Mouse (Mus musculus): ENCODE results near the gene Ovch2. TPM values are rescaled to one million over a fixed set of nuclear protein-coding genes. Genes with fewer than 3 reads are reported as not detected.

Ovch2 gene
- polyA plus RNA-seq, 1 experiment from 2014 or later = not detected

GRCm38 (mm10) chr7:107757308-107758151 lies 43.5 kb downstream of the Ovch2 start, which contains the start of gene Cyb5r2:
Gene Cyb5r2, minus strand, starts transcription at chr7:107758032.
- H3K4me3 ChIP-seq = peak within 1 kb of the TSS; percentile 31
- WGBS = 16% methylated on average over 23 of the region's 23 CpGs
- no peak within 1 kb of the TSS for H3K9ac ChIP-seq (replicated peaks)
- H3K27ac ChIP-seq (replicated peaks) = no peak within 1 kb of the TSS
- H3K4me2 ChIP-seq (replicated peaks) = peak within 1 kb of the TSS; percentile 56
- no peaks in the 10 kb centered on the region for H3K4me1 ChIP-seq
- ATAC-seq (ENCODE audit: low FRiP score, low read depth) = peak; percentile 85
- no peaks in the 10 kb centered on the region for H3K36me3 ChIP-seq
- no peaks in the 10 kb centered on the region for H3K9me3 ChIP-seq
- H3K27me3 ChIP-seq = no peaks in the 10 kb centered on the region

GRCm38 (mm10) chr7:107756748-107757147 lies 44.3 kb downstream of the Ovch2 start:
- no peaks in the 10 kb centered on the region for H3K27me3 ChIP-seq
- no peak overlapping the region for H3K9ac ChIP-seq (replicated peaks)
- no peaks in the 10 kb centered on the region for H3K36me3 ChIP-seq
- no peak for ATAC-seq (ENCODE audit: low FRiP score, low read depth)
- H3K4me2 ChIP-seq (replicated peaks) = no peak overlapping the region
- H3K4me3 ChIP-seq = no peak overlapping the region
- H3K4me1 ChIP-seq = no peaks in the 10 kb centered on the region
- H3K27ac ChIP-seq (replicated peaks) = no peak overlapping the region
- no peaks in the 10 kb centered on the region for H3K9me3 ChIP-seq
- WGBS = 91% methylated on average over 2 of the region's 2 CpGs

GRCm38 (mm10) chr7:107755905-107756304 lies 45.1 kb downstream of the Ovch2 start:
- ATAC-seq (ENCODE audit: low FRiP score, low read depth) = no peak
- no peaks in the 10 kb centered on the region for H3K36me3 ChIP-seq

GRCm38 (mm10) chr7:107752031-107752520 lies 48.9 kb downstream of the Ovch2 start:
- Histone ChIP-seq H3K36me3 (no peaks in the 10 kb centered on the region), H3K27me3 (no peaks in the 10 kb centered on the region), H3K4me1 (no peaks in the 10 kb centered on the region), H3K9me3 (no peaks in the 10 kb centered on the region), H3K4me2 (replicated peaks) (no peak overlapping the region), H3K4me3 (no peak overlapping the region), H3K27ac (replicated peaks) (no peak overlapping the region), H3K9ac (replicated peaks) (no peak overlapping the region)
- ATAC-seq (ENCODE audit: low FRiP score, low read depth) = no peak
- WGBS = 80% methylated on average over 10 of the region's 10 CpGs

More at GRCm38 (mm10) chr7:107755905-107756304, 45.1 kb downstream of the Ovch2 start:
- Histone ChIP-seq H3K27me3 (no peaks in the 10 kb centered on the region), H3K4me3 (no peak overlapping the region), H3K4me2 (replicated peaks) (no peak overlapping the region), H3K9me3 (no peaks in the 10 kb centered on the region), H3K27ac (replicated peaks) (no peak overlapping the region), H3K9ac (replicated peaks) (no peak overlapping the region), H3K4me1 (no peaks in the 10 kb centered on the region)
- 75% methylated on average over 3 of the region's 3 CpGs for WGBS

GRCm38 (mm10) chr7:107749721-107750120 lies 51.3 kb downstream of the Ovch2 start:
- no peak overlapping the region for H3K4me2 ChIP-seq (replicated peaks)
- H3K9me3 ChIP-seq = no peaks in the 10 kb centered on the region
- H3K4me3 ChIP-seq = no peak overlapping the region
- no peak overlapping the region for H3K9ac ChIP-seq (replicated peaks)
- no peaks in the 10 kb centered on the region for H3K36me3 ChIP-seq
- H3K4me1 ChIP-seq = no peaks in the 10 kb centered on the region
- 90% methylated on average over 4 of the region's 4 CpGs for WGBS
- no peaks in the 10 kb centered on the region for H3K27me3 ChIP-seq
- ATAC-seq (ENCODE audit: low FRiP score, low read depth) = 0 out of 2 replicates have a peak, but pooled peaks have one; percentile 4
- no peak overlapping the region for H3K27ac ChIP-seq (replicated peaks)

DNA sequence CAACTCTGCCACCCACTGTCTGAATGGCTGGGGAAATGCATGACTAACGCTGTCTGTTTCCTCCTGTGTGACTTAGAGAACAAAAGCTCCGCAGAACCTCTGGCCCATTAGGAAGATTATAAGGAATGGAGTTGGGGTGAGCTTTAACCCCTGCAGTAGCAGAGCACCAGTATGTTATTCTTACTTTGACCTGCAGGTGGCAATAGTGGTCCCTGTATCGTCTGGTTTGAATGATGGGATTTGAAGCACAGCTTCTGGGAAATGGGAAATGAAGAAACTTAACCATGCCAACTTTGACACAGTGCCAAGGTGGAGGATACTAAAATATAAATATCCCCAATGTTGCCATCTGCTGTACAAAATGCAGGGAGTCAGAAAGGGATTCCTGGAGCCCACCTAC lies 51.7 kb downstream of the Ovch2 start:
- WGBS = 6% methylated on average over 3 of the region's 3 CpGs
- H3K4me1 ChIP-seq = no peaks in the 10 kb centered on the region
- no peak overlapping the region for H3K27ac ChIP-seq (replicated peaks)
- H3K4me2 ChIP-seq (replicated peaks) = no peak overlapping the region
- no peaks in the 10 kb centered on the region for H3K9me3 ChIP-seq
- peak; percentile 35; the same call in 1 of the 2 replicates for ATAC-seq (ENCODE audit: low FRiP score, low read depth)
- no peak overlapping the region for H3K9ac ChIP-seq (replicated peaks)
- H3K27me3 ChIP-seq = no peaks in the 10 kb centered on the region
- no peak overlapping the region for H3K4me3 ChIP-seq
- H3K36me3 ChIP-seq = no peaks in the 10 kb centered on the region

- Histone ChIP-seq H3K27ac (replicated peaks) (no peak overlapping the region), H3K4me3 (no peak overlapping the region), H3K4me2 (replicated peaks) (no peak overlapping the region), H3K36me3 (no peaks in the 10 kb centered on the region), H3K4me1 (no peaks in the 10 kb centered on the region), H3K27me3 (no peaks in the 10 kb centered on the region), H3K9ac (replicated peaks) (no peak overlapping the region), H3K9me3 (no peaks in the 10 kb centered on the region)
- 13% methylated on average over 2 of the region's 2 CpGs for WGBS
- peak; percentile 25; the same call in 1 of the 2 replicates for ATAC-seq (ENCODE audit: low FRiP score, low read depth)
Measured at GRCm38 (mm10) chr7:107747954-107748353, 53.1 kb downstream of the Ovch2 start.

- Histone ChIP-seq H3K9ac (replicated peaks) (no peak overlapping the region), H3K36me3 (no peaks in the 10 kb centered on the region), H3K4me3 (no peak overlapping the region), H3K27ac (replicated peaks) (no peak overlapping the region), H3K4me1 (no peaks in the 10 kb centered on the region), H3K4me2 (replicated peaks) (no peak overlapping the region), H3K27me3 (no peaks in the 10 kb centered on the region), H3K9me3 (no peaks in the 10 kb centered on the region)
- 90% methylated on average over 9 of the region's 9 CpGs for WGBS
- ATAC-seq (ENCODE audit: low FRiP score, low read depth) = no peak
Measured at GRCm38 (mm10) chr7:107747476-107747875, 53.5 kb downstream of the Ovch2 start.

DNA sequence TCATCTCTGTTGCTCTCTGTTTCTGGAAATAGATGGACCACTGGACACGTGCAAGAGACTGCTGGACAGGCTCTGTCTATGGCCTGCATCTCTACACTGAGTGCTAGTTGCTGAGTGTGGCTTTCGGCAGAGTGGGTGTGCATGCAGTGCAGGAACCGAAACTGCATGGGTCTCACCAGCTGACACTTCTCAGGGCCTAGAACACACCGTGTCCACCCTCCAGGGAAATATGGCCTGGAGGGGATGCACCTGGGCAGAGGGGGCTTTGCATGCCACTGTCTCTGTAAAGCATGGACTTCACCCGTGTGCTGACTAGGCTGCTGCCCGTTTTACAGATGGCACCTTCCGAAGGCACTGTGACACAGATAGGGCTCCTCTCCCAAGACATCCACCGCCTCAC lies 55.0 kb downstream of the Ovch2 start:
- no peaks in the 10 kb centered on the region for H3K36me3 ChIP-seq
- 91% methylated on average over 8 of the region's 8 CpGs for WGBS
- ATAC-seq (ENCODE audit: low FRiP score, low read depth) = no peak
- H3K4me2 ChIP-seq (replicated peaks) = no peak overlapping the region
- H3K4me1 ChIP-seq = no peaks in the 10 kb centered on the region
- no peaks in the 10 kb centered on the region for H3K9me3 ChIP-seq
- H3K4me3 ChIP-seq = no peak overlapping the region
- no peak overlapping the region for H3K9ac ChIP-seq (replicated peaks)
- no peak overlapping the region for H3K27ac ChIP-seq (replicated peaks)
- H3K27me3 ChIP-seq = no peaks in the 10 kb centered on the region

DNA sequence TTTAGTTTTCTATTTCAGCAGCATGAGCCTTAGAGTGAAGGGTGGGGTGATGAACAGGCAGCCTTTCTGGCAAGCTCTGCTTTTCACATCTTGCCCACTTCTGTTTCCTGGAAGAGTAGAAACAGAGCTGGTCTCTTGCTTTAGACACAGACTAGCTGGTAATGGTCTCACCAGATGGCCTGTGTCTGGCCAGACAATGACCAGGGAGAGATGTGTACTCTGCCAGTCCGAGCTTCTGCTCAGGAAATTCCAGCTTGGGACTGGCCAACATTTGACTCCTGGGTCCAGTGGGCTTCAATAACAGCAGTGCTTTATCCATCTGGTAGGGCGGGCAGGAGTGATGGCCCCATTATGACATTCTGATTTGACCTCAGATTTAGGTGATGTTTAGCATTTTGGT lies 55.9 kb downstream of the Ovch2 start:
- no peak for ATAC-seq (ENCODE audit: low FRiP score, low read depth)
- no peaks in the 10 kb centered on the region for H3K4me1 ChIP-seq
- no peaks in the 10 kb centered on the region for H3K36me3 ChIP-seq
- H3K4me2 ChIP-seq (replicated peaks) = no peak overlapping the region
- no peak overlapping the region for H3K4me3 ChIP-seq
- H3K27me3 ChIP-seq = no peaks in the 10 kb centered on the region
- 82% methylated on average over 2 of the region's 2 CpGs for WGBS
- H3K9ac ChIP-seq (replicated peaks) = no peak overlapping the region
- H3K9me3 ChIP-seq = no peaks in the 10 kb centered on the region
- H3K27ac ChIP-seq (replicated peaks) = no peak overlapping the region

- no peak overlapping the region for H3K27ac ChIP-seq (replicated peaks)
- no peaks in the 10 kb centered on the region for H3K27me3 ChIP-seq
- no peak overlapping the region for H3K9ac ChIP-seq (replicated peaks)
- H3K4me2 ChIP-seq (replicated peaks) = no peak overlapping the region
- no peak overlapping the region for H3K4me3 ChIP-seq
- H3K36me3 ChIP-seq = no peaks in the 10 kb centered on the region
- H3K9me3 ChIP-seq = no peaks in the 10 kb centered on the region
- no peak for ATAC-seq (ENCODE audit: low FRiP score, low read depth)
- WGBS = 87% methylated on average over 4 of the region's 4 CpGs
- no peaks in the 10 kb centered on the region for H3K4me1 ChIP-seq
Measured at GRCm38 (mm10) chr7:107744454-107744853, 56.6 kb downstream of the Ovch2 start.

GRCm38 (mm10) chr7:107742963-107743465 lies 58.0 kb downstream of the Ovch2 start:
- Histone ChIP-seq H3K4me1 (no peaks in the 10 kb centered on the region), H3K27ac (replicated peaks) (no peak overlapping the region)

More at GRCm38 (mm10) chr7:107742963-107743465, 58.0 kb downstream of the Ovch2 start:
- Histone ChIP-seq H3K9ac (replicated peaks) (no peak overlapping the region), H3K27me3 (no peaks in the 10 kb centered on the region), H3K36me3 (no peaks in the 10 kb centered on the region), H3K4me3 (no peak overlapping the region), H3K9me3 (no peaks in the 10 kb centered on the region), H3K4me2 (replicated peaks) (no peak overlapping the region)
- WGBS = 85% methylated on average over 10 of the region's 10 CpGs
- no peak for ATAC-seq (ENCODE audit: low FRiP score, low read depth)

Measured in midbrain, embryonic 12.5 days (tissue).